Mouse (Mus musculus): ENCODE results near the gene Olfr878. TPM values are rescaled to one million over a fixed set of nuclear protein-coding genes. Genes with fewer than 3 reads are reported as not detected.

The Olfr878 gene
- polyA plus RNA-seq (2012; rRNA removed): 0.04 TPM in 1 of 2 replicates, not detected in the other

GRCm38 (mm10) chr9:37917540-37917939 lies at the start of gene Olfr878:
TSS of gene Olfr878 (plus strand) at chr9:37917840.
- DNase-seq (ENCODE audit: extremely low spot score in 1 of 2, low spot score in 1 of 2): no peak

DNA sequence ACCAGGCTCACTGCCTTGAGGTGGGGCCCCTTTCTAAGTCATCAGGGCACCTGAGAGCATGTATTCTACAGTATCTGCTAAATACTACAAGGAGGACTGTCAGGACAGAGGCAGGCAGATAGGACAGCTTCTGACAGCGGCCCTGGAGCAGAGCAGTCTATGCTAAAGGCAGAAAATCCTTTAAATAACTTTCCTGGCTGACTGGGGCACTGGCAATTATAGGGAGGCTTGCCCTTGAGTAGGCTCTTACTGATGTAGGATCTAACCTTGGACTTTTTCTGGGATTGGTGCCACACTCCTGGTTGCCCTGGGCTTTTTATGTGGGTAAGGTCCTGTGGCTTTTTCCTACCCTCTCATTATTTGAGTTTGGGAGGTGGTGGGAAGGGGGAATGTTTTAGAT lies 47.4 kb upstream of the Olfr878 start:
- no peak for DNase-seq (ENCODE audit: extremely low spot score in 1 of 2, low spot score in 1 of 2)

- DNase-seq (ENCODE audit: extremely low spot score in 1 of 2, low spot score in 1 of 2): peak in 1 of 2 experiments; percentile 22
Observed at GRCm38 (mm10) chr9:37871097-37871496, 46.5 kb upstream of the Olfr878 start.

DNA sequence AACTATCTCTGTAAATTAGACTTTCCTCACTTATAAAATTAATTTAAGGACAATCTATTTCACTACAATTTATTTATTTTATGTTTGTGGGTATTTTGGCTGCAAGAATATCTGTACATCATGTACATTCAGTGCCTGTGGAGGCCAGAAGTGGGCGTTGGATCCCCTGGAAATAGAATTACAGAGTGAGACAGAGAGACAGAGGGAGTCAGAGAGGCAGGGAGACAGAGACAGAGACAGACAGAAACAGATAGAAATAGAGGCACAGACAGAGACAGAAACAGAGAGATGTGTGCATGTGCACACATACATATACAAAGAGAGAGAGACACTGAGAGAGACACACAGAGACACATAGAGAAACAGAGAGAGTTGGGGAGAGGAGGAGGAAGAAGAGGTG lies 46.1 kb upstream of the Olfr878 start:
- DNase-seq (ENCODE audit: extremely low spot score in 1 of 2, low spot score in 1 of 2): no peak

DNA sequence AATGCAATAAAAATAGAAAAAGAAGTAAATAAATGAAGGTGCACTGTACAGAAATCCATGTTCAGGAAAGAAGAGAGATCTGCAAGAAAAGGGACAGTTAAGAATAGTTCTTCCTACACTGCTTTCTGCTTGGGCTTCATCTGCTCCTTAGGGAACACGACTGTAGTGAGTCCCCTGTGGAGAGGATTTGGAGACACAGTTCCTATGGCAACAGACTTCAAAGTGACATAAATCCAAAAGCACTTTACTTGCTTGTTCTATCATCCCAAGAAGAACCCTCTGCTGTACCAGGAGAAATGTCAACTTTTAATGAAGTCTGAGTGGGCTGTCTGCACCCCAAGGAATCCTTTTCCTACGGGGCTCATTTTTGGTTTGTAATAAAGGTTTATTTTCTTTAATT lies 26.7 kb upstream of the Olfr878 start:
- DNase-seq (ENCODE audit: extremely low spot score in 1 of 2, low spot score in 1 of 2): peak; percentile 57 to 67

- DNase-seq (ENCODE audit: extremely low spot score in 1 of 2, low spot score in 1 of 2): no peak
Observed at GRCm38 (mm10) chr9:37896661-37897060, 21.0 kb upstream of the Olfr878 start, which contains the start of gene Olfr145. TSS of gene Olfr145 (plus strand) at chr9:37896724.

- DNase-seq (ENCODE audit: extremely low spot score in 1 of 2, low spot score in 1 of 2): peak; percentile 7 to 46
Observed at GRCm38 (mm10) chr9:37905555-37905954, 12.1 kb upstream of the Olfr878 start.

DNA sequence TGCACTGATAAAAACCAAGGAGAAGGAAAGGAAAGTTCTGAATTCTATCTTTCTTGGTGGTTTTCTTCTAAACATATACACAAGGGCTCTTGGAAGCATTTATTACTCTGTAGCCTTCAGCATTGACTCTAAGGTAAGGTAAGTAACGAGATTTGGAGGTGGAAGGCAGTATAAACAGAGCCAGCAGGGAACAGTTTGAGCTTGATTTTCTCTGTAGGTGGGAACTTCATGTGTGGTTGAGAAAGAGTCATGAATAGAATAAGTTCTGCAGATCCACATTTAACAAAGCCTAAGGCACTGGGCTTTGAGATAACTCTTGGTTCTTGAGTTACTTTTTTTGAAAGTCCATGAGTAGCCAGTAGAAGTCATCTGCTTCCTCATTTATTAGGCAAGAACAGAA lies 378 bp downstream of the Olfr878 start:
- no peak for DNase-seq (ENCODE audit: extremely low spot score in 1 of 2, low spot score in 1 of 2)

GRCm38 (mm10) chr9:37924194-37924593 lies 6.6 kb downstream of the Olfr878 start:
- DNase-seq (ENCODE audit: extremely low spot score in 1 of 2, low spot score in 1 of 2): peak in 1 of 2 experiments; percentile 33

DNA sequence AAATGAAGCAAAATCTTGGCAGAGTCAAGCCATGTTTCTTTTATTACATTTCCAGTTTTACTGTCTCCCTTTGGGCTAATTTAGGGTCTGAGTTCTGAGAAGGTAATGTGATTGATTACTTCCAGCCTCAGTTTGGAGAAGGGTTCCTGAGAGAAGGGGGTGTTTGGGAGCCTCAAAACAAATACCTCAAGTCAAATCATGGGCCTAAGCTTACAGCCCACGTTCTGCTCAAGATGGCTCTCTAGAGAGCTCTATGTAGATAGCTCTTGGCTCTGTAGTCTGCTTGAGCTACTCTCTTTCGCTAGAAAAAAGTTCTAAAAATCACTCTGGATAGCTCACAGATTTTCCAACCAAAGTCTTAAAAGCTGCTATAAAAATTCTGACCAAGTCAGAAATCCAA lies 7.8 kb downstream of the Olfr878 start:
- DNase-seq (ENCODE audit: extremely low spot score in 1 of 2, low spot score in 1 of 2): no peak

GRCm38 (mm10) chr9:37926019-37927013 lies 8.7 kb downstream of the Olfr878 start:
- DNase-seq (ENCODE audit: extremely low spot score in 1 of 2, low spot score in 1 of 2): no peak

GRCm38 (mm10) chr9:37932519-37932918 lies 14.9 kb downstream of the Olfr878 start:
- DNase-seq (ENCODE audit: extremely low spot score in 1 of 2, low spot score in 1 of 2): peak; percentile 70 to 93

GRCm38 (mm10) chr9:37934146-37934545 lies 16.5 kb downstream of the Olfr878 start:
- DNase-seq (ENCODE audit: extremely low spot score in 1 of 2, low spot score in 1 of 2): peak in 1 of 2 experiments; percentile 41

DNA sequence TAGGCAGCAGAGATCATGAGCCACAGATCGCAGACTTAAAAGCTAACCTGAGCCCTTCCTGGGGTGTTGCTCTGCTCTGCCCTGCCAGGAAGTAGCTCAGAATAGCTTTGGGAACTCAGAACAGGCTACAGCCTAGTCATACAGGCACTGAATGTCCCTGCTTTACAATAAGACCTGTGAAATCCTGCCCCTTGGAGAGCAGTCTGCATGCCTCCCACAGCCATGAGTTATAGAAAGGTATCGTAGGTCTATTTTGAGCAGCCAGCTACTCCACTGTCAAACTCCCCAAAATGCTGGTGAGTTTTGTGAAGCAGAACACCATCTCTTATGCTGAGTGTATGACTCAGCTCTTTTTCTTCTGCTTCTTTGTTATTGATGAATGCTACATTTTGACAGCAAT lies 23.5 kb downstream of the Olfr878 start:
- peak; percentile 19 to 21 for DNase-seq (ENCODE audit: extremely low spot score in 1 of 2, low spot score in 1 of 2)

Other genes starting within 250 kb of the Olfr878 start
- 0.08 TPM in 1 of 2 replicates, not detected in the other for gene Panx3, start 248.6 kb upstream of the Olfr878 start, polyA plus RNA-seq (2012; rRNA removed)
- gene Olfr160, start 201.6 kb upstream of the Olfr878 start, polyA plus RNA-seq (2012; rRNA removed): 0.10 TPM in 1 of 2 replicates, not detected in the other
- gene Olfr874, start 172.7 kb upstream of the Olfr878 start, polyA plus RNA-seq (2012; rRNA removed): 0.11 TPM in 1 of 2 replicates, not detected in the other
- gene Olfr875, start 146.0 kb upstream of the Olfr878 start, polyA plus RNA-seq (2012; rRNA removed): not detected in 2 replicates
- gene Olfr876, start 114.8 kb upstream of the Olfr878 start, polyA plus RNA-seq (2012; rRNA removed): not detected in 2 replicates
- gene Olfr877, start 63.6 kb upstream of the Olfr878 start, polyA plus RNA-seq (2012; rRNA removed): 0.28 and 0.34 TPM in 2 replicates
- not detected in 2 replicates for gene Olfr145, start 21.1 kb upstream of the Olfr878 start, polyA plus RNA-seq (2012; rRNA removed)
- not detected in 2 replicates for gene Olfr881, start 74.0 kb downstream of the Olfr878 start, polyA plus RNA-seq (2012; rRNA removed)
- gene Olfr883, start 108.0 kb downstream of the Olfr878 start, polyA plus RNA-seq (2012; rRNA removed): not detected in 2 replicates
- gene Olfr884, start 128.7 kb downstream of the Olfr878 start, polyA plus RNA-seq (2012; rRNA removed): not detected in 2 replicates
- gene Olfr885, start 143.5 kb downstream of the Olfr878 start, polyA plus RNA-seq (2012; rRNA removed): not detected in 2 replicates
- 0.02 TPM in 1 of 2 replicates, not detected in the other for gene Olfr887, start 166.2 kb downstream of the Olfr878 start, polyA plus RNA-seq (2012; rRNA removed)
- not detected in 2 replicates for gene Olfr888, start 190.3 kb downstream of the Olfr878 start, polyA plus RNA-seq (2012; rRNA removed)
- not detected in 2 replicates for gene Olfr889, start 197.4 kb downstream of the Olfr878 start, polyA plus RNA-seq (2012; rRNA removed)
- gene Olfr890, start 224.7 kb downstream of the Olfr878 start, polyA plus RNA-seq (2012; rRNA removed): not detected in 2 replicates

All from frontal cortex, adult 2 months (tissue).